Mouse (Mus musculus) olfactory bulb, adult 2 months (tissue): Measurements from ENCODE around the gene Pbxip1.

Source experiments
- CTCF ChIP-seq: fragments of 200-500 bp; IDR thresholded peaks from 2 replicates; pipeline ENCODE4 v1.5.1; 2012; ENCODE audit warnings: low read depth, mild to moderate bottlenecking, low read length, moderate library complexity; ENCODE audit not compliant: insufficient read depth
- POLR2A ChIP-seq: fragments of 200-500 bp; IDR thresholded peaks from 2 replicates; pipeline ENCODE4 v1.6.1; 2012; ENCODE audit warnings: mild to moderate bottlenecking, low read depth, low read length, moderate library complexity; ENCODE audit not compliant: insufficient read depth

GRCm38 (mm10) chr3:89456726-89457665 lies 20.5 kb downstream of the Pbxip1 start:
- TF ChIP-seq POLR2A = no peak
- TF ChIP-seq CTCF = peak; percentile 47; the same call in 1 of the 2 replicates
